Mouse (Mus musculus): ENCODE results near the gene Cspg4.

Gene Cspg4

DNA sequence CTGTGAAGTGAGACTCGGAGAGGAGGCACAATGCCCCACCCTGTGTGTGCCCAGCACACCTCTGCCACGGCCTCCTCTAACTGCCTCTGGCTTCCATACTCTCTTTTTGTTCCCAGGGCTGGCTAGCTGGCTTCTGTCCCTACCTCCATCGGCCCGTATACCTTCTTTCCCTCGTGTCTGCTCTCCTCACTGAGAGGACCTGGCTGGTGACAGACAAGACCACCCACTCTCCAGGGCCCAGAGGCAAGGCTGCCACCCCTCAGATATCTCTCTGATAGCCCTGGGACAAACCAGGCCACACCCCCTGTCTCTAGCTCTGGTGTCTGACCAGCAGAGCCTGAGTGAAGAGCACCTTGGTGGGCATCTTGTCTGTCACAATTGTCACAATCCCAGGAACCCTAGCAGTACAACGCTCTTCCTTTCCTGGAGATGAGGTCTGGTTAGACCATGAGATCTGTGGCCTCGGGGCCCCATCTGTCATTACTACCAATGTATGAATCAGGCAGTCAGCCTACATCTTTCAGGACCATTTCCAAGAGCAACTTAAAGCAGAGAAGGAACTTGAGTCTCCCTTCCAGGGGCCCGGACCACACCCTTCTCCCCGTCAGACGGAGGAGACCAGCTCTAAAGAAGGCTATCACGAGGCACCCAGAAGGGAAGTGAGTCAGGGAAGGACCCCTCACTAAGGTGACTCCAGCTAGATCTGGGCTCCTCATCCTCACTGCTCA, 1.0 kb downstream of the Cspg4 start:
- DNase-seq (ENCODE audit: low read depth), result no peak

DNA sequence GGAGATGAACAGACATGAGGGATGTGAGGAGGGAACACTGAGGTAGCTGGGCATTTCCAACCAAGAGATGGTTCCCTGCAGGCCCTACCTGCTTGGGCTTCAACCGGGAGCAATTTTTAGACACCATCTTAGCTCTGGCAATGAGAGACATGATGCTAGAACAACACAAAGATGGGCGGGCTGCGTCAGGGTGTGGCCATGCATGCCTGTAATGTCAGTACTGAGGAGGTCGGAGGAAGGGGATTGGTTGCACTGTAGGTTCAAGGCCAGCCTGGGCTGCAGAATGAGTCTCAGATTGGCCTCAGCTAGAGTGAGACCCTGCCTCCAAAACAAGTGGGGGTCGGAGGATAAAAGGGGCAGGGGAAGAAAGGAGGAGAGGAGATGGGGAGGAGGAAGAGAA, 1.6 kb downstream of the Cspg4 start:
- DNase-seq (ENCODE audit: low read depth), result no peak

DNA sequence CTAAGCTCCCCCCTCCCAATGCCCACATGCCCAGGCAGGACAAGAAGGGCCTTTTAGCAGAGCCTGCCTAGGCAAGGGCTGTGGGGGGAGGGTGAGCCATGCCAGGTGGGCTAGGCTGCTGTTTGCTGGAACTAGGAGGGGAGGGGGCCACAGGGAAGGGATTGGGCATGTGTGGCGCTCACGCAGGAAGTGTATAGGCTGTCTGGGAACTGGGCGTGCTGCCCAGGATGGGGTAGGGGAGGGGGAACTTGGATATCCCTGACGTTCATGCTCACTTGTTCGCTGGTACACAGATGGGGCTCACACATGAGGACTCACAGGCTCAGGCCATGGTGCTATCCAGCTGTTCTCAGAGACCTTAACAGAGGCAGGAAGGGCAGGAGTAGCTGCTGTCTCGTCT, 3.5 kb downstream of the Cspg4 start:
- DNase-seq (ENCODE audit: low read depth), result no peak

DNA sequence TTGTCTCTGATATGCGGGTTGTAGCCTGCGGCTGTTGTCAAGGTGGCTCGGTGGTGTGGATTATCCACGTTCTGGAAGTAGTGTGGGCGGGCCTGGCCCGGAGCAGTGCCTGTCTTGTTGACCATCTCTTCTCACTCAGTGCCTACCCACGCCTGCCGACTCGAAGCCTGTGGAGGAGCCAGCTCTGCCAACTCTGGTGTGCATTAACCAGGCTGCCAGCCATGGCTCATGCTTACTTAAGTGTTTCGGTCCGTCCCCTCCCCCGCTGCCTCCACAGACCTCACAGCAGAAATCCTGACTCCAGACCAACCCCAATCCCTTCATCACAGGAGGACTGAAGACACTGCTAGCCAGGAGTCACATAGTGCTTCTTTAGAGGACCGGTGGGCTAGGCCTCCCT, 4.7 kb downstream of the Cspg4 start:
- DNase-seq (ENCODE audit: low read depth), result no peak

DNA sequence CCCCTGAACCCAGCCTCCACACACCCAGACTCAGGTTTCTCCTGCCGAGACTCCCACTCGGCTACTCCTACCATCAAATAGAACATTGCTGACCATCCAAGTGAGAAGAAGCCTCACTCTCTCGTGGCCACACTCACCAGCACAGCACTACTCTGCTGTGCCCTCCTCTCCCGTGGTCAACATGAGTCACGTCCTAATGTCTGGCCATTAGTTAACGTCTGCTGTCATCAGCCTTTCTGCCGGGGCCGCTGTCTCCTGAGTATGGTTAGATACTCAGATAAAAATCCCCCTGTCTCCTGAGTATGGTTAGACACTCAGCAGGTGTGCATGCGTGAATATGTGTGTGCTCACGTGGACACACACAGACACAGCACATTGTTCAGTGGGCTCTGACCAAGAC, 5.9 kb downstream of the Cspg4 start:
- no peak for DNase-seq (ENCODE audit: low read depth)

DNA sequence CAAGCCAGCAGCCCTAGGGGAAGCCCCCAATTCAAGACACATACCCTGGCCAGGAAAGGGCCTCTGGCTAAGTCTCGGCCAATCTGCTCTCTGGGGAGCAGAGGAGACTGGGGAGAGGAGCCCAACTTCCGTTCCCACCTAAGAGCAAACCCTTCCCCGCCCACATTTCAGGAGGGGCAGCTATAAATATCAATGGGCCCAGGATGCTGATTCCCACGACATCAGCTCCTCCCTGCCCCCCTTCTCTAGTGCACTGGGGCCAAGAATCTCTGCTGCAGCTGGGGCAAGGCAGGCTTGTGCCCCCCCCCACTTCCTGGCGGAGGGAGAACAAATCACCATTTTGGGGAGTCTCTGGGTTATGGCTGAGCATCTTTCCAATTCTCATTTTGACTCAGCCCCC, 6.4 kb downstream of the Cspg4 start:
- no peak for DNase-seq (ENCODE audit: low read depth)

DNA sequence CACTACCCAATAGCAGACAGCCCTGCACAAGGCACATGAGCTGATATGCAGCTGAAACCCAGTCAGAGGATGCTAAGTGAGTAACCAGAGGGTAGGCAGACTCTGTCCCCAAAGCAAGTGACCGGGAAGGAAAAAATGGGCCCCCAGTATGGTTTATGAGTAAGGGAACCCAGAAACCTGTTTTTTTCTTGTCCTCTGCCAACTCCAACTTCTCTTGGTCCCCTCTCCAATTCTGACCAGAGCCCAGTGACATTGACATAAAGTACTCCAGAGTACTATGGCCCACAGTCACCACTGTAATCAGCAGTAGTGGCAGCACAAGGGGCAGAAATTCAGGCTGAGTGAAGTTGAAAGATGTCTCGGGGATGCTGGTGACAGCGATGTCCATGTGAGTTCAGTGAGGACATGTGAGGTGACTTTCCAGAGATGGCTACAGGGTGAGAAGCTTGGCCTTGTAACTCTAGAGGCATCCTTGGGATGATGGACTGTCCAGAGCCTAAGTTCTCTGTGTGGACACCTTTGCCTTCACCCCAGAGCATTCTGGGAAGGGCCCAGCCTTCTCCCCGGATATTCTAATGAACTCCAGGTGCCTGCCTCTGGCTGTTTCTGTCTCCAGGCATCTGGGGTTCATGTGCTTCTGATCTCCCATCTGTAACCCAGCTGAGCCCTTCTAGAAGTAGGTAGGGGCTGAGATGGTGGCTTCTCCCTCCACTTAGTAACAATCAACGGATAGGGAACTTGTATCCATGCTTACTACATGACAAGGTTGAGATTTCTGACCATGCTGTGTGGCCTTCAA, 7.5 kb downstream of the Cspg4 start:
- DNase-seq (ENCODE audit: low read depth), result no peak

DNA sequence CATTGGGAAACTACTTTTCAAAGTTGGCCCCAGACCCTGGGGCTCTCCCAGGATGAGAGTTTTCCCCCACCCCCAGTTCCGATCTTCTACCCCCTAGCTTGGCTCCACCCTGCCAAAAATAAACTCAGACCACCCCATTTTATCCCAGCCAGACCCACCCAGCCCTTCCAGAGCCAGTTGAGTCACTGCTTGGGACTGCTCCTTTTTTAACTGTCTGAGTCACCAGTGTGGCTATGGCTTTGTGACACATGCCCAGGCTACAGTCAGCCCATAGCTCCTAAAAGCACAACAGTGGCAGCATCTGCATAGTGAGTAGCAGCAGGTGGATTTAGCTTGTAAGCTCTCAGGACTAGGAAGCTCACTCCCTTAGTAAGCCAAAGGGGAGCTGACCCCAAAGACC, 8.3 kb downstream of the Cspg4 start:
- no peak for DNase-seq (ENCODE audit: low read depth)

DNA sequence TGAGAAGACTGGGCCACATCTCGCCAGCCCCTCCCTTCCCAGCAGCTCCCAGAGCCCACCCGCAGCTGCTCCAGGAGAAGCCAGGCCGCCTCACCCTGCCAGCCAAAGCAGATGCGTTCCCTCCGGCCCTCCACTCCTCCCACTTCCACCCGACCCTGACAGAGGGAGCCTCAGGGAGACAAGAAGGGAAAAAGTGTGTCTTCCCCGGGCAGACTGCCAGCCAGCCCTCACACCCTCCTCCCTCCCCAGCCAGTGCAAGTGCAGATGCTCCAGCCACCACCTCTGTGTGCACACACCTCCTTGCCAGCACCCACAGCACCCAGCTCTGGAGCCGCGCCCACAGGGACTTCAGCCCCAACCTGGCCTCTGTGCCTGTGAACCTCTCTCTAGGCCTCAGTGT, 12.0 kb downstream of the Cspg4 start:
- no peak for DNase-seq (ENCODE audit: low read depth)

DNA sequence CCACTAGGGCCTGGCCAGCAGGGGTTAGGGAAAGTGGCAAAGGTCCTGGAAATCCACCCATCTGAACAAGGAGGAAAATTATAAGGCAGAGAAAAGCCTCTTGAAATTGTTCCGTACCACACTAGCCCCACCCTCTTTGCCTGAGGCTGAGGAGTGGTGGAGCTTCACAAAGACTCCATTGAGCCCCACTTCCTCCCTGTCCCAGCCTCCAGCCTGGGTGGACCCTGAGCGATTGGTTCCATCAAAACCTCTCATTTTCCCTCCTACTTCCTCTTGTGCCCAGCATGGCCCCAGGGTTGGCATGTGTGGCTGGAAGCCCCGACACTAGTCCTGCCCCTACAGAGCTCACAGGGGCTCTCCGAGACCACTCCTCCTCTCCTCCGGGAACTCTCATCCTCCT, 12.5 kb downstream of the Cspg4 start:
- no peak for DNase-seq (ENCODE audit: low read depth)

DNA sequence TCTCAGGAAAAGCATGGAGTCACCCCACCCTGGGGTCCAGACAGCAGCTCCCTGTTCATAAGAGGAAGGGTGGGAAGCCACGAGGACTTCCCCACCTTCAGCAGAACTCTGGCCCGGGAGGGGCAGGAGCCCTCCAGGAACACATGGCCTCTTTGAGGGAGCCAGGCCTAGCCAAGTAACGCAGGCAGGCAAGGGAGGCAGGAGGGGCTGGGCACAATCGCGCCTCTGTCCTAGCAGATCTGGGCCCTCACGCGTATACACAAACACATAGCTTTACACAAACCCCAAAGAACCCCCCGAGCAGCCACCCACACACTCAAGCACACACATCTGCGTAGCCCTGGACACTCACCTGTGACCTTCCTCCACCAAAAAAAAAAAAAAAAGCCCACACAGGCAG, 16.0 kb downstream of the Cspg4 start:
- DNase-seq (ENCODE audit: low read depth), result no peak

DNA sequence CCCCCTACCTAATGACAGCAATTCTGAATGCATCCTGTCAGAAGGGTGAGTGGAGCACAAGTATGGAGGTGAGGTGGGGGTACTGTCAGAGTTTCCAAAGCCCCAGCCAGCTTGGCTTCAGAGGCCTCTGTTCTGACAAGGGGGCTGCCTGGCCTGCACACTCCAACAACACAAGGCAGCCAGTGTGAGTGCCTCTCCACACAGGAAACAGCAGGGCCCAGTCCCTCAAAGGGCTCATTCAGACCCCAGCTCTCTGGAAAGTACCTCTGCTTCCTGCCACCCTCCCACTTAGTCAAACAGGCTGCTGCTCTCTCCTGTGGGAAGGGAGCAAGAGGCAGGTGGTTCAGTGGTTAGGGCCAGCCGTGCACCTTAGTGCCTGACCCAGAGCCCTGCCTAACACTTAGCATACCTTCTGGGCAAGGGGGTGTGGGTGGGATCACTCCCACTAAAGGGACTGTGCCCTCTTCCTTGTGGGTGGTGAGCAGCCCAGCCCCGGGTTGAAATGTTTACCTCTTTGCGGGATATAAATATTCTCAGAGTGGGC, 16.8 kb downstream of the Cspg4 start:
- no peak for DNase-seq (ENCODE audit: low read depth)

DNA sequence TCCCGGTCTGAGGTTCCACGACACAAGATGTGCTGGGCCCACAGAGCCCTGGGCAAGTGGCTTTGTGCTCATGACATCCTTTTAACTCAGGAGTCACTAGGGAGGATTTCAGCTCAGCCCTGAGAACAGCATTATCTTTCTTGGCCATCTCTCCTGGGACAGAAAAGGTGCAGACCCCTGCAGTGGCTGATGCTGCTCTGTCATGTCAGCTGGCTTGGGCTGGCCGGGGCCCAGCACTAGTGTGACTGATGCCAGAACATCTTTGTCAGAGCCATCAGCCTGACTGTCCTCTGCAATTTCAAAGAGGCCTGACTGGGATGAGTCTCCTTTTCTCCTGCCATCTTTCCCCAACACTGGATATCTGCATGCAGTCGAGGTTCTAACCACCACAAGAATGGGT, 17.4 kb downstream of the Cspg4 start:
- no peak for DNase-seq (ENCODE audit: low read depth)

DNA sequence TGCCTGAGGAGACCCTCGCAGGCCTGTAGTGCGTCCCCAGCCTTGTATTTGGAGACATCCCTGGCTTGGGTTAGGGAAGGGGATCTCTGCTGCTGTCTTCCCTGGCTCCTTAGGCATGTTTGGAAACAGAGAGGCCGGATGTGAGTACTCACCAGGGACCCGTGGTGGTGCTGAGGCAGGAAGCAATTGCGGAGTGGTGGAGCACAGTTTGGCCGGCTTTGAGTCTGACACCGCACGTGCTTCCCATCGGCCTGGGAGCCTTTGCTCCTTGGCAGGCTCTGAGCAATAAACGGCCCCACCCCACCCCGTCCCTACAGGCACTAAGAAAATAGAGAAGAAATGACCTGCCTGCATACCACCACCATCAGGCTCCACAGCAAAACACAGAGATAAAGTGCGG, 18.0 kb downstream of the Cspg4 start:
- DNase-seq (ENCODE audit: low read depth), result no peak

DNA sequence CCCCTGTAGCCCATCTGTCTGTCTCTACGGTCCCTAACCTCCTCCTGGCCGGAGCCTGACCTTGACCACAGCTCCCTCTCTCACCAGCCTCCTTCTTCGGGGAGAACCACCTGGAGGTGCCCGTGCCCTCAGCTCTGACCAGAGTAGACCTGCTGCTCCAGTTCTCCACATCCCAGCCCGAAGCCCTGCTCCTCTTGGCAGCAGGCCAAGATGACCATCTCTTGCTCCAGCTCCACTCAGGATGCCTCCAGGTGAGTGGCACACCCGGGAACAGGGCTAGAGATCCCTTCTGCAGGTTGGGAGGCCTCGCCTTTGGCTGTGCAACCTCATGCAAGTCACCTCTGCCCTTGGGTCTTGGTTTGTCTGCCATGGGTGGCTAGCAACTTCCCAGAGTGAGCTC, 18.6 kb downstream of the Cspg4 start:
- DNase-seq (ENCODE audit: low read depth), result no peak

DNA sequence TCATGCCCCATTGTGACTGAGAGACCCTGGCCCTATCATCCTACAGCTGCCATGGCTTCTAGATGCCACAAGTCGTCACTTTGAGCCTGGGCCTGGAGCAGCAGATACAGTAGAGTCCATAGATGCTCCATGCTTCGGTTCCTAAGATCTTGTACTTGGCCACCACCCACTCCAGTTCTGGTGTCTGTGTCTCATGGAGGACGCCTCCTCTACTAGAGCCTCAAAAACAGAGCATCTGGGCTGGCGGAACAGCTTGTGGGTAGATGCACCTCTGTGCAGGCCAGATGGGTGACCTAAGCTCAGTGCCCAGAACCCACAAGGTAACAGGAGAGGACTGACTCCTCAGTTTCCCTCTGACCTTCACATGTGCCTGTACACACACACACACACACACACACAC, 19.5 kb downstream of the Cspg4 start:
- no peak for DNase-seq (ENCODE audit: low read depth)

DNA sequence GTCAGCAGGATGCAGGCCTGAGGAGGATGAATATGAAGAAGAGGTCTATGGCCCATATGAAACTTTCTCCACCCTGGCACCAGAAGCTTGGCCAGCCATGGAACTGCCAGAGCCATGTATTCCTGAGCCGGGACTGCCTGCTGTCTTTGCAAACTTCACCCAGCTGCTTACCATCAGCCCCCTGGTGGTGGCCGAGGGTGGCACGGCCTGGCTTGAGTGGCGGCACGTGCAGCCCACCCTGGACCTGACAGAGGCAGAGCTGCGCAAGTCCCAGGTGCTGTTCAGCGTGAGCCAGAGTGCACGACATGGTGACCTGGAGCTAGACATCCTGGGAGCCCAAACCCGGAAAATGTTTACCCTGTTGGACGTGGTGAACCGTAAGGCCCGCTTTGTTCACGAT, 21.3 kb downstream of the Cspg4 start:
- DNase-seq (ENCODE audit: low read depth), result no peak

DNA sequence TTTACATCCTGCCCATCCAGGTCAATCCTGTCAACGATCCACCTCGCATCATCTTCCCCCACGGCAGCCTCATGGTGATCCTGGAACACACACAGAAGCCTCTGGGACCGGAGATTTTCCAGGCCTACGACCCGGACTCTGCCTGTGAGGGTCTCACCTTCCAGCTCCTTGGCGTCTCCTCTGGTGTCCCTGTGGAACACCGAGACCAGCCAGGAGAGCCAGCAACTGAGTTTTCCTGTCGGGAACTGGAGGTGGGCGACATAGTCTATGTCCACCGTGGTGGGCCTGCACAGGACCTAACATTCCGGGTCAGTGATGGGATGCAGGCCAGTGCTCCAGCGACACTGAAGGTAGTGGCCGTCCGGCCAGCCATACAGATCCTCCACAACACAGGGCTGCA, 21.8 kb downstream of the Cspg4 start:
- DNase-seq (ENCODE audit: low read depth), result no peak

DNA sequence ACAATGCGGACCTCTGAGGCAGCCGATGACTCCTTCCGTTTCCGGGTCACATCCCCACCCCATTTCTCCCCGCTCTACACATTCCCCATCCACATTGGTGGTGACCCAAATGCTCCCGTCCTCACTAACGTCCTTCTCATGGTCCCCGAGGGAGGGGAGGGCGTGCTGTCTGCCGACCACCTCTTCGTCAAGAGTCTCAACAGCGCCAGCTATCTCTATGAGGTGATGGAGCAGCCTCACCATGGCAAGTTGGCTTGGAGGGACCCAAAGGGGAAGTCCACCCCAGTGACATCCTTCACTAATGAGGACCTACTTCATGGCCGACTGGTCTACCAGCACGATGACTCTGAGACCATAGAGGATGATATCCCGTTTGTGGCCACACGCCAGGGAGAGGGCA, 22.7 kb downstream of the Cspg4 start:
- DNase-seq (ENCODE audit: low read depth), result no peak

DNA sequence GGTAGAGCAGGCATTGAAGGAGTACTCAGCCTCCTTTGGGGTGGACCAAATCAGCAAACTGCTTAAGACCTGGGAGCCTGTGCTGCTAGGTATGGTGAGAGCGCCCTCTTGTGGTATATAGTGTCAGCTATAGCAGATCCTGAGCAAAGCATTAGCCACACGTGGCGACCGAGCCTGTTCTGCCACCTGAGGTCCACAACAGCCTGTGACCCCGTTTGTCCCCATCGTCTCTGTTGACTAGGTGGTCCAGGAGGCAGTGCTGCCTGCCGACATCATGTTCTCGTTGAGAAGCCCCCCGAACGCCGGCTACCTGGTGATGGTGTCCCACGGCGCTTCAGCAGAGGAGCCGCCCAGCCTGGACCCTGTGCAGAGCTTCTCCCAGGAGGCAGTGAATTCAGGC, 25.0 kb downstream of the Cspg4 start:
- DNase-seq (ENCODE audit: low read depth), result peak; percentile 61

DNA sequence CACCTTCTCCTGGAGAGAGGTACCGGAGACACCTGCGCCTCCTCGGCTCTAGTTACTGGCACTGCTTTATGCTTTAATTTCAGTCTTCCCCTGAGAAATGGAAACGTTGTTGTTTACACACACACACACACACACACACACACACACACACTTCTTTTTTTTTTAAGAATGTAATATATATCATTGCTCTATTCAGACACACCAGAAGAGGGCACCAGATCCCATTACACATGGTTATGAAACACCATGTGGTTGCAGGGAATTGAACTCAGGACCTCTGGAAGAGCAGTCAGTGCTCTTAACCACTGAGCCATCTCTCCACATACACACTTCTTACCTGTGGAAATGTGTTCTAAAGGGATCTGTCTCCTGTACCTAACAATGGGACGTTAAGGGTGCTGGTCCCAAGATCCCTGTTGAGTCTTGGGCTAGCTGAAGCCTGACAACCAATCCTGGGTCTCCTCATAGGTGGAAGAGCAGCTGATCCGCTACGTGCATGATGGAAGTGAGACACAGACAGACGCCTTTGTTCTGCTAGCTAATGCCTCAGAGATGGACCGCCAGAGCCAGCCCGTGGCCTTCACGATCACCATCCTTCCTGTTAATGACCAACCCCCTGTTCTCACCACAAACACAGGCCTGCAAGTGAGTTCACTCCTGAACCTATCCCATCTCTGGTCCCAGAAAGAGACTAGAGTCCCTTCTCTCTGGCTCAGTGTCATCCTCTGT, 25.9 kb downstream of the Cspg4 start:
- DNase-seq (ENCODE audit: low read depth), result no peak

DNA sequence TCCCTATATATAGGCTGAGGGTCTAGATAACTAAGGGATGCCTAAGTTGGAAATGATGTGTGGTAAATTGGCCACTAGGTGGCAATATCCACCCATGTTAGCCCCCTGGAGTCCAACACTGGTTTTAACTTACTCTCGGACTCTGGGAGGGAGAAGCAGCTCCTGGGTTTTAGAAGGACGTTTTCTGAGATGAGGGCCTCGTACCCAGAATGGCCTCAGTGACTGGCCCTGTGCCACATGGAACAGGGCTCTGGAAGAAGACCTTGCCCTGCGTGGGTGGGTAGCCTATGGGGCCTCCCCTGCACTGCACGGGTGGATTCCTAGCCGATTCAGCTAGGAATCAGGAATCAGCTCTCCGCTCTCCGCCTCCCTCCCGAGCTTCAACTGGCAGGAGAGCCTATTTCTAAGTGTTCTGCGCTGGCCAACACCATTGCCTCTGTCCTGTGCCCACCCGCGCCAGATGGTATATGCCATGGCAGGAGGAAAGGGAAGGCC, 26.7 kb downstream of the Cspg4 start:
- peak; percentile 61 for DNase-seq (ENCODE audit: low read depth)

DNA sequence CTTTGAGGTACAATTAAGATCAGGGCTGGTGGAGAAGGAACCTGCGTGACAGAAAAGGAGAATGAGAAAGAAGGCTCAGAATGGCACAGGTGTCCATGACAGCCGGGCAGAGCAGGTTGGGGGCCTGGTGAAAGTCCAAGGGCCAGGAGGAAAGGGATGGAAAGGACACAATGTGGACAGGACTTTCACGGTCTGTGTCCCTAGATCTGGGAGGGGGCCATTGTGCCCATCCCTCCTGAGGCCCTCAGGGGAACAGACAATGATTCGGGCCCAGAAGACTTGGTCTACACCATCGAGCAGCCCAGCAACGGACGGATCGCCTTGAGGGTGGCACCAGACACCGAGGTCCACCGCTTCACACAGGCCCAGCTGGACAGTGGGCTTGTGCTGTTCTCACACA, 27.3 kb downstream of the Cspg4 start:
- DNase-seq (ENCODE audit: low read depth), result no peak

All from c-Kit-positive CD71-positive TER-119-negative erythroid progenitor cells, embryonic 14.5 days (primary cell).